Mouse (Mus musculus): ENCODE results near the gene Gba. TPM values are rescaled to one million over a fixed set of nuclear protein-coding genes. Genes with fewer than 3 reads are reported as not detected.

The Gba gene
- polyA plus RNA-seq, 1 experiment = not detected

DNA sequence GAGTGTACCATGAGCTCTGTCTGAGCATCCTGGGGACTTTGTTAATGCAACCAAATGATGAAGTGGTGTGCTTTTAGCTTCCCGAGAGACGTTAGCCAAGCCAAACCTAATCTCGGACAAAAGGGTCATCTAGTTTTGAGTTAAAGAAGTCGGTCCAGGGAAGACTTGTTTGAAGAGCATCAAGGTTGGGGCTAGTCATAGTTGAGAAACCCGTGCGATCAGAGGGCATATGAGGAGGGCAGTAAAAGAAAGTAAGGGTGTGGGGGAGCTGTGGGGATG lies 24.7 kb upstream of the Gba start:
- 6% methylated on average over 6 of the region's 6 CpGs for WGBS
- Histone ChIP-seq H3K27ac (ENCODE audit: insufficient read depth, low read depth, low read length) (0 out of 2 replicates have a peak overlapping the region, but pooled peaks have one; percentile 1), H3K4me3 (ENCODE audit: insufficient read depth, low read depth, low read length) (peak overlapping the region; percentile 56), H3K4me1 (ENCODE audit: control insufficient read depth, insufficient read depth, low read length) (peaks cover 7% of the 10 kb centered on the region; the same call in 1 of the 2 replicates)
- no peak for TF ChIP-seq POLR2A (IDR thresholded peaks at IDR 0.05; ENCODE audit: insufficient read depth, low read depth, low read length)
- no peak for TF ChIP-seq CTCF (IDR thresholded peaks at IDR 0.05; ENCODE audit: insufficient read depth, low read depth, low read length)

DNA sequence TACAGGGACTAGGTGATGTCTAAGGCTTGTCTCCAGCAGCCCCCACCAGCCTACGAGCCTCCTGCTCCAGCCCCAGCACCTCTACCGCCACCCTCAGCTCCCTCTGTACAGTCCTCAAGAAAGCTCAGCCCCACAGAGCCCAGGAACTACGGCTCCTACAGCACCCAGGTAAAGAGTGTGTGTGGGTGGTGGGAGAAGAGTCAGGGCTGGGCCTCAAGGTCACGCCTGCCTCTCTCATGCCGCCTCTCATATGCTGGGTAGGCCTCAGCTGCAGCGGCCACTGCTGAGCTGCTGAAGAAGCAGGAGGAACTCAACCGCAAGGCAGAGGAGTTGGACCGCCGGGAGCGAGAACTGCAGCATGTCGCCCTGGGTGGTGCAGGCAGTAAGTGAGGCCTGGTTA lies 23.7 kb upstream of the Gba start:
- Histone ChIP-seq H3K4me1 (ENCODE audit: control insufficient read depth, insufficient read depth, low read length) (peaks cover 9% of the 10 kb centered on the region; the same call in 1 of the 2 replicates), H3K4me3 (ENCODE audit: insufficient read depth, low read depth, low read length) (no peak overlapping the region), H3K27ac (ENCODE audit: insufficient read depth, low read depth, low read length) (no peak overlapping the region)
- TF ChIP-seq POLR2A (IDR thresholded peaks at IDR 0.05; ENCODE audit: insufficient read depth, low read depth, low read length) (no peak), CTCF (IDR thresholded peaks at IDR 0.05; ENCODE audit: insufficient read depth, low read depth, low read length) (no peak)
- 90% methylated on average over 11 of the region's 11 CpGs for WGBS

DNA sequence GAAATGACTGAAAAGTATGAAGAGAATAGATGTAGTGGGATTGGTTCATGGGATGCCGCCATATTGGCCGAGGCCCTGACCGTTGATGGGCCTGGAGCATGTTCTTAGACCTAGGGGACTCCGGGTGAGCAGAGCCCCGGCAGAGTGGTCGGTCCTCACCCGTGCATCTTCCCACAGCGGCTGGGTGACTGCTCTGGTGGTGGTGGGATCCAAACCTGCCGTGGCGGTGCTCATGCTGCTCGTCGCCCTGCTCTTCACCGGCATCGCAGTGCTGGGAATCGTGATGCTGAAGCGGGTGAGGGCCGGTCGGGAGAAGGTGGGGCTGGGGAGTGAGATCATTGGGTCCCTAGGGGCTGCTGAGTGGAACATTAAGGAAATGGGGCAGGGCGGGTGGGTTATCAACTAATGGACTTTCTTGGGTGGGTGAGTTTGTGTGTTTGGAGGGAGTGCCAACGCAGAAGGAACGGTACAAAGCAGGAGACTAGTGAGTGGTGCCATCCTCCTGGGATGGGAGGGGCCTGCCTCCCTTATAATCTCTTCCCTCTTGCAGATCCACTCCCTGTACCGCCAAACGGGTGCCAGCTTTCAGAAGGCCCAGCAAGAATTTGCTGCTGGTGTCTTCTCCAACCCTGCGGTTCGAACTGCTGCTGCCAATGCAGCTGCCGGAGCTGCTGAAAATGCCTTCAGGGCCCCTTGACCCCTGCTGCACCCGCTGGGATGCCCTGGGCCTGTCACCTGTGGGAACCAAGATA lies 20.8 kb upstream of the Gba start:
- Histone ChIP-seq H3K4me1 (ENCODE audit: control insufficient read depth, insufficient read depth, low read length) (peaks cover 22% of the 10 kb centered on the region), H3K4me3 (ENCODE audit: insufficient read depth, low read depth, low read length) (no peak overlapping the region), H3K27ac (ENCODE audit: insufficient read depth, low read depth, low read length) (no peak overlapping the region)
- TF ChIP-seq POLR2A (IDR thresholded peaks at IDR 0.05; ENCODE audit: insufficient read depth, low read depth, low read length) = no peak
- TF ChIP-seq CTCF (IDR thresholded peaks at IDR 0.05; ENCODE audit: insufficient read depth, low read depth, low read length) = no peak
- 92% methylated on average over 27 of the region's 27 CpGs for WGBS

GRCm38 (mm10) chr3:89182531-89183057 lies 20.1 kb upstream of the Gba start:
- no peak overlapping the region for H3K27ac ChIP-seq (ENCODE audit: insufficient read depth, low read depth, low read length)
- TF ChIP-seq POLR2A (IDR thresholded peaks at IDR 0.05; ENCODE audit: insufficient read depth, low read depth, low read length) (no peak), CTCF (IDR thresholded peaks at IDR 0.05; ENCODE audit: insufficient read depth, low read depth, low read length) (no peak)
- peaks cover 22% of the 10 kb centered on the region for H3K4me1 ChIP-seq (ENCODE audit: control insufficient read depth, insufficient read depth, low read length)
- WGBS = 47% methylated on average over 7 of the region's 7 CpGs
- H3K4me3 ChIP-seq (ENCODE audit: insufficient read depth, low read depth, low read length) = no peak overlapping the region; the same call in 1 of the 2 replicates

- H3K4me3 ChIP-seq (ENCODE audit: insufficient read depth, low read depth, low read length) = peak within 1 kb of the TSS; percentile 77
- WGBS = 3% methylated on average over 39 of the region's 39 CpGs
- H3K27ac ChIP-seq (ENCODE audit: insufficient read depth, low read depth, low read length) = peak within 1 kb of the TSS; percentile 69
- peaks cover 26% of the 10 kb centered on the region for H3K4me1 ChIP-seq (ENCODE audit: control insufficient read depth, insufficient read depth, low read length)
- TF ChIP-seq CTCF (IDR thresholded peaks at IDR 0.05; ENCODE audit: insufficient read depth, low read depth, low read length) (no peak), POLR2A (IDR thresholded peaks at IDR 0.05; ENCODE audit: insufficient read depth, low read depth, low read length) (peak; percentile 88)
Measured at GRCm38 (mm10) chr3:89183058-89183958, 19.4 kb upstream of the Gba start, which contains the start of gene Fam189b. Gene Fam189b (plus strand): TSS chr3:89183143.

GRCm38 (mm10) chr3:89183959-89184315 lies 18.8 kb upstream of the Gba start:
- peaks cover 31% of the 10 kb centered on the region for H3K4me1 ChIP-seq (ENCODE audit: control insufficient read depth, insufficient read depth, low read length)
- H3K4me3 ChIP-seq (ENCODE audit: insufficient read depth, low read depth, low read length) = peak overlapping the region; percentile 77
- WGBS = 26% methylated on average over 6 of the region's 6 CpGs
- H3K27ac ChIP-seq (ENCODE audit: insufficient read depth, low read depth, low read length) = no peak overlapping the region; the same call in 1 of the 2 replicates
- TF ChIP-seq CTCF (IDR thresholded peaks at IDR 0.05; ENCODE audit: insufficient read depth, low read depth, low read length) = no peak
- TF ChIP-seq POLR2A (IDR thresholded peaks at IDR 0.05; ENCODE audit: insufficient read depth, low read depth, low read length) = no peak

GRCm38 (mm10) chr3:89187197-89187596 lies 15.5 kb upstream of the Gba start:
- Histone ChIP-seq H3K4me3 (ENCODE audit: insufficient read depth, low read depth, low read length) (no peak overlapping the region), H3K4me1 (ENCODE audit: control insufficient read depth, insufficient read depth, low read length) (peaks cover 28% of the 10 kb centered on the region), H3K27ac (ENCODE audit: insufficient read depth, low read depth, low read length) (no peak overlapping the region)
- TF ChIP-seq POLR2A (IDR thresholded peaks at IDR 0.05; ENCODE audit: insufficient read depth, low read depth, low read length) (no peak), CTCF (IDR thresholded peaks at IDR 0.05; ENCODE audit: insufficient read depth, low read depth, low read length) (no peak)
- 54% methylated on average over 23 of the region's 23 CpGs for WGBS

GRCm38 (mm10) chr3:89187690-89188477 lies 14.8 kb upstream of the Gba start:
- 70% methylated on average over 18 of the region's 18 CpGs for WGBS
- Histone ChIP-seq H3K27ac (ENCODE audit: insufficient read depth, low read depth, low read length) (peak overlapping the region; percentile 44; the same call in 1 of the 2 replicates), H3K4me1 (ENCODE audit: control insufficient read depth, insufficient read depth, low read length) (peaks cover 26% of the 10 kb centered on the region), H3K4me3 (ENCODE audit: insufficient read depth, low read depth, low read length) (no peak overlapping the region; the same call in 1 of the 2 replicates)
- no peak for TF ChIP-seq POLR2A (IDR thresholded peaks at IDR 0.05; ENCODE audit: insufficient read depth, low read depth, low read length)
- no peak for TF ChIP-seq CTCF (IDR thresholded peaks at IDR 0.05; ENCODE audit: insufficient read depth, low read depth, low read length)
